Mouse (Mus musculus): ENCODE data around the gene Acd. TPM values are rescaled to one million over a fixed set of nuclear protein-coding genes. Genes with fewer than 3 reads are reported as not detected.

The Acd gene
- polyA plus RNA-seq, 1 experiment from 2014 or later, result 76.7 TPM

DNA sequence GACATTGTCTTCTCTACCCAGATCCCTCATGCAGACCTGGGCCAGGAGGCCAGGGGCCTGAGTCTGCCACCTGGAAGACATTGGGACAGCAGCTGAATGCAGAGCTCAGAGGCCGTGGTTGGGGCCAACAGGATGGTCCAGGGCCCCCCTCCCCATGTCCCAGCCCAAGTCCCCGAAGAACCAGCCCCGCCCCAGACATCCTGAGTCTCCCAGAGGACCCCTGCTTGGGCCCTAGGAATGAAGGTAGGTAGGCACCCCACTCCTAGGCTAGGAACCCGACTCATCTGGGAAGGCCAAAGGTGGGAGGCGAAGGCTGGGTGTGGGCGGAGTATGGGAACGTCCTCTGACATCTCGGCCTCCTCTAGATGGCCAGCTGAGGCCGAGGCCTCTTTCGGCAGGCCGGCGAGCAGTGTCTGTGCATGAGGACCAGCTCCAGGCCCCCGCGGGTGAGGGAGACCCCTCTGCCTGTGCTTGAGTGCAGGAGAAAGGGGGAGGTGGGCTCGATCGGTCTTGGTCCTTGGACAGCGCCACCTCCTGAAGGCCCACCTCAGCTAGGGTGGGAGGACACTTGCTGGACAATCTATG is 3.6 kb downstream of the Acd start:
- Histone ChIP-seq H3K4me3 (ENCODE audit: low read depth, low read length) (no peak overlapping the region), H3K27me3 (ENCODE audit: control insufficient read depth, insufficient read depth, low read length) (no peaks in the 10 kb centered on the region), H3K27ac (ENCODE audit: low read depth, low read length) (no peak overlapping the region), H3K4me1 (ENCODE audit: control insufficient read depth, insufficient read depth, low read length) (peaks cover 13% of the 10 kb centered on the region), H3K4me2 (ENCODE audit: low read depth) (no peak overlapping the region), H3K9me3 (ENCODE audit: control insufficient read depth, low read length) (no peaks in the 10 kb centered on the region), H3K36me3 (ENCODE audit: control insufficient read depth, insufficient read depth, low read length) (peaks cover 8% of the 10 kb centered on the region), H3K9ac (ENCODE audit: low read length) (no peak overlapping the region)
- DNase-seq (ENCODE audit: low spot score) (no peak), ATAC-seq (ENCODE audit: insufficient read depth, low FRiP score, low TSS enrichment) (no peak)
- WGBS, result 92% methylated on average over 17 of the region's 17 CpGs

DNA sequence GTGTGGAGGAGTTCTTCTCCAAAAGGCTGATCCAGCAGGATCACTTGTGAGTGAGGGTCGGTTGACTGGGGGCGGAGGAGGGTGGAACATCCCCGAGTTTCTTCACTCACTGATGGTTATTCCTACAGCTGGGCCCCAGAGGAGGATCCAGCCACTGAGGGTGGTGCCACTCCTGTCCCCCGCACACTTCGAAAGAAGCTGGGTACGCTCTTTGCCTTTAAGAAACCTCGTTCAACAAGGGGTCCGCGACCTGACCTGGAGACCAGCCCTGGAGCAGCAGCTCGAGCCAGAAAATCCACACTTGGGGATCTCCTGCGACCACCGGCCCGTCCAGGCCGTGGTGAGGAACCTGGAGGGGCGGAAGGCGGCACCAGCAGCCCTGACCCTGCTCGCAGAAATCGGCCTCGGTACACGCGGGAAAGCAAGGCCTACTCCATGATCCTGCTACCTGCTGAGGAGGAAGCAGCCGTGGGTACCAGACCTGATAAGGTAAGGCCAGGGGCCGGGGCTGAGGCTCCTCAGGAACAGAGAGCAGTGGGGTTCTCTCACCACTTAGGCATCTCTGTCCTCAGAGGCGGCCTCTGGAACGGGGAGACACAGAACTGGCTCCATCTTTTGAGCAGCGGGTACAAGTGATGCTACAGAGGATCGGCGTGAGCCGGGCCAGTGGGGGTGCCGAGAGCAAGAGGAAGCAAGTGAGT is 5.7 kb downstream of the Acd start:
- H3K36me3 ChIP-seq (ENCODE audit: control insufficient read depth, insufficient read depth, low read length), result peaks cover 8% of the 10 kb centered on the region
- peaks cover 7% of the 10 kb centered on the region; the same call in 1 of the 2 replicates for H3K4me1 ChIP-seq (ENCODE audit: control insufficient read depth, insufficient read depth, low read length)
- H3K9ac ChIP-seq (ENCODE audit: low read length), result no peak overlapping the region
- no peaks in the 10 kb centered on the region for H3K27me3 ChIP-seq (ENCODE audit: control insufficient read depth, insufficient read depth, low read length)
- peak overlapping the region; percentile 79; the same call in 1 of the 2 replicates for H3K4me2 ChIP-seq (ENCODE audit: low read depth)
- H3K4me3 ChIP-seq (ENCODE audit: low read depth, low read length), result no peak overlapping the region; the same call in 1 of the 2 replicates
- H3K27ac ChIP-seq (ENCODE audit: low read depth, low read length), result no peak overlapping the region
- WGBS, result 86% methylated on average over 30 of the region's 30 CpGs
- ATAC-seq (ENCODE audit: insufficient read depth, low FRiP score, low TSS enrichment) (no peak), DNase-seq (ENCODE audit: low spot score) (no peak)
- no peaks in the 10 kb centered on the region for H3K9me3 ChIP-seq (ENCODE audit: control insufficient read depth, low read length)

DNA sequence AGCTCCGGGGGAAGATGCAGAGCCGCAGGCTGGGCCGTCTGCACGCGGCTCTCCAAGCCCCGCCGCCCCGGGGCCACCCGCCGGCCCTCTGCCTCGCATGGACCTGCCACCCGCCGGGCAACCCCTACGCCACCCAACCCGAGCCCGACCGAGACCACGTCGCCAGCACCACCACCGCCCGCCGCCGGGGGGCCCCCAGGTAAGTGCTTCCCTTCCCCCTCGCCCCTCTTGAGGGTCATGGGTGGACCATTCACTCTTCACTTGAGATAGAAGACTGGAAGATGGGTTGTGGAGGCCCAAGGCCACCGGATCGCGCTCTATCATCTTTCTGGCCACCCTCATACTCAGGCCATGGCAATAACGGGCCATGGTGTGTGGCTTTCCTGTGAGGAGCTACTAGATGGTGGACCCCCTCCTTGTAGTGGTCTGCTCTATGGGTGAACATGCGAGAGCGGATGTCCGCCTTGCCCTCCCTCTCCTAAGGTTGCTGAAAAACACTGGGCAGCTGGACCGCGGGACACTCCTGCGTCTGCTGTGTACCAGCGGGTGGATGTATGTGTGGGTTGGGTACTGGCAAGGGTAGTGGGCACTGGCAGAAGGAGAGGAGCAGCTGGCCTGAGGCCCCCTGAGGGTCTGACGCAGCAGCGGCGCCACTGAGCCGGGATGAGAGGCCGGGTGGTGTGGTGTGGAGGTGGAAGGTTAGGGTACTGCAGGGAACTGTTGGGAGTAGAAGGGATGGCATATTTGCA is 6.7 kb downstream of the Acd start:
- DNase-seq (ENCODE audit: low spot score) (peak; percentile 47), ATAC-seq (ENCODE audit: insufficient read depth, low FRiP score, low TSS enrichment) (peak; percentile 46)
- H3K4me1 ChIP-seq (ENCODE audit: control insufficient read depth, insufficient read depth, low read length), result 0 out of 2 replicates have a peak, but pooled peaks cover 3% of the 10 kb centered on the region
- H3K4me3 ChIP-seq (ENCODE audit: low read depth, low read length), result peak overlapping the region; percentile 43
- H3K4me2 ChIP-seq (ENCODE audit: low read depth), result peak overlapping the region; percentile 79
- H3K9ac ChIP-seq (ENCODE audit: low read length), result peak overlapping the region; percentile 65
- peaks cover 8% of the 10 kb centered on the region for H3K36me3 ChIP-seq (ENCODE audit: control insufficient read depth, insufficient read depth, low read length)
- H3K9me3 ChIP-seq (ENCODE audit: control insufficient read depth, low read length), result no peaks in the 10 kb centered on the region
- no peaks in the 10 kb centered on the region for H3K27me3 ChIP-seq (ENCODE audit: control insufficient read depth, insufficient read depth, low read length)
- 10% methylated on average over 29 of the region's 40 CpGs for WGBS
- peak overlapping the region; percentile 56 for H3K27ac ChIP-seq (ENCODE audit: low read depth, low read length)

DNA sequence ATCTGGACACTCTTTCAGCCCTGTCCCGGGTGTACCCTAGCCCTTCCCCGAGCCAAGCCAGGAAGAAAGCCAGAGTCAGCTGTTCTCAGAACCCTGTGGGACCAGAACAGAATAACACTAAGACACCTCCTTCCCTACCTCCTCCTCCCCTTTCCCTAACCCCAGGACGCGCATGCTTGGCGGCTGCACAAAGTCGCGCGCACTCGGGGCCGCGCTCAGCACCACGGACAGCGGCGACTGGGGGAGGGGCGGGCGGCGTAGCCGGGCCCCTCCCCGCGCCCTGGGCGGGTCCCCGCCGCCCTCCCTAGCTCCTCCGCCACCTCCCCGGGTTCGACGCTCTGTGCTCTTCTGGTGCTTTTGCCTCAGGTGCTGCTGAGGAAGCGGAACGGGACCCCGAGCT is 7.3 kb downstream of the Acd start:
- H3K4me1 ChIP-seq (ENCODE audit: control insufficient read depth, insufficient read depth, low read length), result 0 out of 2 replicates have a peak, but pooled peaks cover 3% of the 10 kb centered on the region
- H3K36me3 ChIP-seq (ENCODE audit: control insufficient read depth, insufficient read depth, low read length), result peaks cover 8% of the 10 kb centered on the region
- H3K4me2 ChIP-seq (ENCODE audit: low read depth), result peak overlapping the region; percentile 79
- peak; percentile 81 for DNase-seq (ENCODE audit: low spot score)
- peak overlapping the region; percentile 56 for H3K27ac ChIP-seq (ENCODE audit: low read depth, low read length)
- peak overlapping the region; percentile 65 for H3K9ac ChIP-seq (ENCODE audit: low read length)
- WGBS, result 4% methylated on average over 30 of the region's 30 CpGs
- H3K27me3 ChIP-seq (ENCODE audit: control insufficient read depth, insufficient read depth, low read length), result no peaks in the 10 kb centered on the region
- no peaks in the 10 kb centered on the region for H3K9me3 ChIP-seq (ENCODE audit: control insufficient read depth, low read length)
- peak; percentile 49 for ATAC-seq (ENCODE audit: insufficient read depth, low FRiP score, low TSS enrichment)
- peak overlapping the region; percentile 43 for H3K4me3 ChIP-seq (ENCODE audit: low read depth, low read length)

DNA sequence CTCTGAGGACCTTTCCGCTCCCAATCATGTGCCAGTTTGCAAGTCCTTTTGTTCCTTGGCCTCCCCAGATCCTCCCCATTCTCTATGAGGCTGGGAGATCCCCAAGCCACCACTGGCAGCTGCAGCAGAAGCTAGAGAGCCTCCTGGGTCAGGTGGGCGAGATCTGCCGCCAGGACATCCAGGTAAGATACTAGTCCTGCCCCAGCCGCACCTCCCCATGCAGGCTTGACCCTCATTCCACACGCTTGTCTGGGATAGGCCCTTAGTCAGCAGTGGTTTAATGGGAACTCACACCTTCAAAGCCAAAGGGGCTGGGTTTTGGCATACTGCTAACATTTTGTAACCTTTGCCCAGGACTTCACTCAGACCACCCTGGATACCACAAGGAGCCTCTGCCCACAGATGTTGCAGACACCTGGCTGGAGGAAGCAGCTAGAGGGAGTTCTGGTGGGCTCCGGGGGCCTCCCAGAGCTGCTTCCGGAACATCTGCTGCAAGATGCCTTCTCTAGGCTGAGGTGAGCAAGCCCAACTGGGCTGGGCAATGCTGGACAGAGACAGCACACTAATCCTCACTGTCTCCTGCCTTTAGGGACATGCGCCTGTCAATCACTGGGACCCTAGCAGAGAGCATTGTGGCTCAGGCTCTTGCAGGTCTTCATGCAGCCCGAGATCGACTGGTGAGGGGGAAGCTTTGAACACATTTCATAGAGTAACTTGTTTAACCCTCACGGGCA is 8.3 kb downstream of the Acd start:
- no peaks in the 10 kb centered on the region for H3K9me3 ChIP-seq (ENCODE audit: control insufficient read depth, low read length)
- no peaks in the 10 kb centered on the region for H3K27me3 ChIP-seq (ENCODE audit: control insufficient read depth, insufficient read depth, low read length)
- H3K27ac ChIP-seq (ENCODE audit: low read depth, low read length), result no peak overlapping the region
- 90% methylated on average over 11 of the region's 11 CpGs for WGBS
- DNase-seq (ENCODE audit: low spot score), result no peak
- H3K36me3 ChIP-seq (ENCODE audit: control insufficient read depth, insufficient read depth, low read length), result peaks cover 4% of the 10 kb centered on the region
- ATAC-seq (ENCODE audit: insufficient read depth, low FRiP score, low TSS enrichment), result no peak
- H3K4me1 ChIP-seq (ENCODE audit: control insufficient read depth, insufficient read depth, low read length), result 0 out of 2 replicates have a peak, but pooled peaks cover 3% of the 10 kb centered on the region
- no peak overlapping the region for H3K9ac ChIP-seq (ENCODE audit: low read length)
- no peak overlapping the region for H3K4me3 ChIP-seq (ENCODE audit: low read depth, low read length)
- no peak overlapping the region for H3K4me2 ChIP-seq (ENCODE audit: low read depth)

DNA sequence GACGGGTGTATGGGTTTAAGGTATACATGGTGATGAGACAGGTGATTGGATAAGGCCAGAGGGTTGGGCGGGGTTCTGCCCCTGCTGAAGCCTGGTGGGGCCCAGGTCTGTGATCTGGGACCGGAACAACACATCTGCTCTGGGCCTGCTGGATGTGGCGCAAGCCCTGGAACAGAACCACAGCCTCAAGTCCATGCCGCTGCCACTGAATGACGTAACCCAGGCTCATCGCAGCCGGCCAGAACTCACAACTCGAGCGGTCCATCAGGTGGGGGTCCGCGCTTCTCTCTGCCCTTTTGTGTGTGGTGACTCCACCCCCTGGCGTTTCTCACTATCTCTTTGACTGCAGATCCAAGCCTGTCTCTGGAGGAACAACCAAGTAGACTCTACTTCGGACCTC is 9.9 kb downstream of the Acd start:
- no peaks in the 10 kb centered on the region for H3K27me3 ChIP-seq (ENCODE audit: control insufficient read depth, insufficient read depth, low read length)
- no peaks in the 10 kb centered on the region; the same call in 1 of the 2 replicates for H3K36me3 ChIP-seq (ENCODE audit: control insufficient read depth, insufficient read depth, low read length)
- no peaks in the 10 kb centered on the region for H3K9me3 ChIP-seq (ENCODE audit: control insufficient read depth, low read length)
- H3K4me3 ChIP-seq (ENCODE audit: low read depth, low read length), result no peak overlapping the region
- no peak for ATAC-seq (ENCODE audit: insufficient read depth, low FRiP score, low TSS enrichment)
- no peak for DNase-seq (ENCODE audit: low spot score)
- 88% methylated on average over 14 of the region's 14 CpGs for WGBS
- no peak overlapping the region for H3K27ac ChIP-seq (ENCODE audit: low read depth, low read length)
- 0 out of 2 replicates have a peak, but pooled peaks cover 3% of the 10 kb centered on the region for H3K4me1 ChIP-seq (ENCODE audit: control insufficient read depth, insufficient read depth, low read length)
- H3K4me2 ChIP-seq (ENCODE audit: low read depth), result no peak overlapping the region
- no peak overlapping the region for H3K9ac ChIP-seq (ENCODE audit: low read length)

DNA sequence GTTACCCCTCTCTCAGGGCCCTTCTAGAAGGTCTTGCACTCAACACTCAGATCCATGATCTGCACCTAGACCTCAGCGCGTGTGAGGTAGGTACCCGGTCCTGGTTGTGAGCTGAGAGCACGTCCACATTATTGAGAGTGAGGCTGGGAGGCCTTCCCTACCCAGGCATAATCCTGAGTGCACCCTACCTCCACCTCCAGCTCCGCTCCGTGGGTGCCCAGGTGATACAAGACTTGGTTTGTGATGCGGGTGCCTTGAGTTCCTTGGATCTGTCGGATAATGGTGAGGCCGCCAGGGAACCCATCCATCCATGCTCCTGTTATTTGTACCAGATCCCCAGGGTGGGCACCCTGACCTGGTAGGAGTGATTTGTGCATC is 10.9 kb downstream of the Acd start:
- no peaks in the 10 kb centered on the region for H3K27me3 ChIP-seq (ENCODE audit: control insufficient read depth, insufficient read depth, low read length)
- DNase-seq (ENCODE audit: low spot score), result no peak
- no peak overlapping the region for H3K9ac ChIP-seq (ENCODE audit: low read length)
- H3K9me3 ChIP-seq (ENCODE audit: control insufficient read depth, low read length), result no peaks in the 10 kb centered on the region
- ATAC-seq (ENCODE audit: insufficient read depth, low FRiP score, low TSS enrichment), result no peak
- H3K27ac ChIP-seq (ENCODE audit: low read depth, low read length), result no peak overlapping the region
- H3K4me1 ChIP-seq (ENCODE audit: control insufficient read depth, insufficient read depth, low read length), result 0 out of 2 replicates have a peak, but pooled peaks cover 3% of the 10 kb centered on the region
- 94% methylated on average over 9 of the region's 9 CpGs for WGBS
- H3K36me3 ChIP-seq (ENCODE audit: control insufficient read depth, insufficient read depth, low read length), result no peaks in the 10 kb centered on the region; the same call in 1 of the 2 replicates
- H3K4me2 ChIP-seq (ENCODE audit: low read depth), result no peak overlapping the region
- no peak overlapping the region for H3K4me3 ChIP-seq (ENCODE audit: low read depth, low read length)

DNA sequence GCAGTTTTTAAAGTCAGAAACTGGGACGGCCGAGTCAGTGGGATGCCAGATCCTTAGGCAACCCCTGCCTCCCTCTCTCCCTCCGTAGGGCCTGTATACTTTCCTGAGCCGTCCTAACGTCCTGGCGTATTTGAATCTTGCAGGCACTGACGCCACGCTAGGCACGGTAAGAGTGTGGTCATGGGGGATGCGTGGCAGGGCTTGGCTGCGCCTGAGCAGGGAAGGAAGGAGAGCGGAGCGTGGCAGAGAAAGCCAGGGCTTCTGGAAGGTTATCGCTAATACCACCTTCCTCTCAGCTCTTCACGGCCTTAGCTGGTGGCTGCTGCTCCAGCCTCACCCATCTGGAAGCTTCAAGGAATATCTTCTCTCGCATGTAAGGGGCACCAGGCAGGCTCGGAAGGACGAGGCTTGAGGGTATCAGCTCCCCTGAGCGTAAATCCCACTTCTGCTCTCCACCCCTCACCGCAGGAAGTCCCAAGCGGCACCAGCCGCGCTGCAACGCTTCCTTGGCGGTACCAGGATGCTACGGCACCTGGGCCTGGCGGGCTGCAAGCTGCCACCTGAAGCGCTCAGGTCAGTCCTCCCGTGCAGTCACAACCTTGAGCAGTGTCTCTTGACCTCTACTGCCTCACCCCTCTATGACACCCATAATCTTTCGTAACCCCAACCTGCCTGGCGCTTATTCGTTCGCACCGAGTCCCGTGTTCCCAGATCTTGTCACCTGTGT is 11.5 kb downstream of the Acd start:
- no peak for DNase-seq (ENCODE audit: low spot score)
- no peak overlapping the region for H3K27ac ChIP-seq (ENCODE audit: low read depth, low read length)
- 67% methylated on average over 35 of the region's 35 CpGs for WGBS
- H3K4me3 ChIP-seq (ENCODE audit: low read depth, low read length), result no peak overlapping the region
- no peak for ATAC-seq (ENCODE audit: insufficient read depth, low FRiP score, low TSS enrichment)
- 0 out of 2 replicates have a peak, but pooled peaks cover 3% of the 10 kb centered on the region for H3K4me1 ChIP-seq (ENCODE audit: control insufficient read depth, insufficient read depth, low read length)
- H3K36me3 ChIP-seq (ENCODE audit: control insufficient read depth, insufficient read depth, low read length), result no peaks in the 10 kb centered on the region; the same call in 1 of the 2 replicates
- no peaks in the 10 kb centered on the region for H3K27me3 ChIP-seq (ENCODE audit: control insufficient read depth, insufficient read depth, low read length)
- H3K9ac ChIP-seq (ENCODE audit: low read length), result no peak overlapping the region
- no peaks in the 10 kb centered on the region for H3K9me3 ChIP-seq (ENCODE audit: control insufficient read depth, low read length)
- H3K4me2 ChIP-seq (ENCODE audit: low read depth), result no peak overlapping the region
